Mouse (Mus musculus) heart, adult 2 months (tissue): ENCODE data around the gene Zwilch. TPM values are rescaled to one million over a fixed set of nuclear protein-coding genes. Genes with fewer than 3 reads are reported as not detected.

ENCODE experiments used
- DNase-seq, 2 experiments: peaks; one replicate each; pipeline ENCODE4 v3.0.0; 2021
- H3K27ac ChIP-seq: fragments of 200-600 bp; 2 replicates; pipeline ENCODE4 v1.8.1; 2022
- H3K27me3 ChIP-seq: fragments of 200-500 bp; 2 replicates; pipeline ENCODE4 v1.6.1; 2012; ENCODE audit warnings: mild to moderate bottlenecking, low read length, inconsistent platforms, mixed read lengths; ENCODE audit not compliant: control insufficient read depth, insufficient read depth
- H3K36me3 ChIP-seq: fragments of 200-500 bp; 2 replicates; pipeline ENCODE4 v1.6.1; 2012; ENCODE audit warnings: low read length, inconsistent platforms; ENCODE audit not compliant: control insufficient read depth, insufficient read depth
- H3K4me1 ChIP-seq: fragments of 200-500 bp; 2 replicates; pipeline ENCODE4 v1.6.1; 2011; ENCODE audit warnings: low read length; ENCODE audit not compliant: control insufficient read depth, insufficient read depth
- H3K4me3 ChIP-seq: fragments of 200-600 bp; 2 replicates; pipeline ENCODE4 v1.8.1; 2022
- H3K79me2 ChIP-seq: fragments of 200-500 bp; replicated peaks from 2 replicates; pipeline ENCODE4 v1.6.1; 2012; ENCODE audit warnings: mild to moderate bottlenecking, inconsistent platforms, low read length, moderate library complexity, mixed read lengths; ENCODE audit not compliant: control insufficient read depth, insufficient read depth
- H3K9ac ChIP-seq: fragments of 200-500 bp; 2 replicates; pipeline ENCODE4 v1.6.1; 2012; ENCODE audit warnings: low read depth, mild to moderate bottlenecking, control low read depth, inconsistent platforms, low read length, mixed read lengths
- CTCF ChIP-seq: fragments of 200-600 bp; IDR thresholded peaks from 2 replicates; pipeline ENCODE4 v1.8.1; 2022; ENCODE audit warnings: antibody characterized with exemption, mild to moderate bottlenecking, moderate library complexity
- EP300 ChIP-seq: fragments of 200-500 bp; IDR thresholded peaks from 2 replicates; pipeline ENCODE4 v1.6.1; 2011; ENCODE audit warnings: low read depth, low read length, control low read depth; ENCODE audit not compliant: insufficient read depth
- POLR2A ChIP-seq: fragments of 200-500 bp; IDR thresholded peaks from 2 replicates; pipeline ENCODE4 v1.6.1; 2011; ENCODE audit warnings: mild to moderate bottlenecking, low read depth, low read length, control low read depth; ENCODE audit not compliant: insufficient read depth
- WGBS: fragments of 180-500 bp; shearing (Covaris S2); methylation state at CpG from one replicate; pipeline ENCODE4 v1.1.7; 2018; 5-methylcytosine and 5-hydroxymethylcytosine counted together
- intact Hi-C: fragments of 180-260 bp; cut with DNase I; formaldehyde crosslinking; loops from one replicate; pipeline ENCODE4 v1.15.1; 2025
- polyA plus RNA-seq: library from polyadenylated mRNA; depleted of rRNA; stranded (reverse); fragments of >200 nt; gene quantifications from 2 replicates; pipeline ENCODE4 v1.2.3, GENCODE M21; 2012; rRNA removed
- total RNA-seq, 2 experiments: library from RNA; stranded (reverse); gene quantifications; 2 replicates each; pipeline ENCODE4 v1.2.3; 2021

Gene Zwilch
- total and polyA plus RNA-seq, 3 experiments: 0.18 to 0.96 (median 0.50) TPM

DNA sequence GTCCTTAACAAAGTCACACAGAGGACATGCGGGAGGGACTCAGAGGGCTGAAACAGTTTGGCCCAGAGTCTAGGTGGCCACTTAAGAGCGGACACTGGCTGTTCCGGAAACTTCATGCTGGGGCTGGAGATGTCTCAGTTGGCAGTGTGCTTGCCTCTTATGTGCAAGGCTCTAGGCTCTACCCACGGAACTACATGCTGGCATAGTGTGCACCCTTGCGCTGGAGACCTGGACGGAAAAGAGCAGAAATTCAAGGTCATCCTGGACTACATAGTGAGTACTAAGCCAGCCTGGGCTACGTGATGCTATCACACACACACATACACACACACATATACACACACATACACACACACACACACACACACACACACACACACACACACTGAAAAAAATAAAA lies 84.6 kb downstream of the Zwilch start:
- Histone ChIP-seq H3K4me3 (no peak overlapping the region), H3K27me3 (no peaks in the 10 kb centered on the region), H3K4me1 (peaks cover 8% of the 10 kb centered on the region), H3K27ac (peak overlapping the region; percentile 20), H3K9ac (no peak overlapping the region), H3K79me2 (no peaks in the 10 kb centered on the region), H3K36me3 (no peaks in the 10 kb centered on the region)
- WGBS: 85% methylated on average over 7 of the region's 7 CpGs
- TF ChIP-seq EP300 (no peak), CTCF (no peak), POLR2A (no peak)
- DNase-seq: no peak
- intact Hi-C loops: loop anchor here (5.0 kb wide), 1 partner anchor 36 kb away; no protein-coding TSS in a partner anchor

DNA sequence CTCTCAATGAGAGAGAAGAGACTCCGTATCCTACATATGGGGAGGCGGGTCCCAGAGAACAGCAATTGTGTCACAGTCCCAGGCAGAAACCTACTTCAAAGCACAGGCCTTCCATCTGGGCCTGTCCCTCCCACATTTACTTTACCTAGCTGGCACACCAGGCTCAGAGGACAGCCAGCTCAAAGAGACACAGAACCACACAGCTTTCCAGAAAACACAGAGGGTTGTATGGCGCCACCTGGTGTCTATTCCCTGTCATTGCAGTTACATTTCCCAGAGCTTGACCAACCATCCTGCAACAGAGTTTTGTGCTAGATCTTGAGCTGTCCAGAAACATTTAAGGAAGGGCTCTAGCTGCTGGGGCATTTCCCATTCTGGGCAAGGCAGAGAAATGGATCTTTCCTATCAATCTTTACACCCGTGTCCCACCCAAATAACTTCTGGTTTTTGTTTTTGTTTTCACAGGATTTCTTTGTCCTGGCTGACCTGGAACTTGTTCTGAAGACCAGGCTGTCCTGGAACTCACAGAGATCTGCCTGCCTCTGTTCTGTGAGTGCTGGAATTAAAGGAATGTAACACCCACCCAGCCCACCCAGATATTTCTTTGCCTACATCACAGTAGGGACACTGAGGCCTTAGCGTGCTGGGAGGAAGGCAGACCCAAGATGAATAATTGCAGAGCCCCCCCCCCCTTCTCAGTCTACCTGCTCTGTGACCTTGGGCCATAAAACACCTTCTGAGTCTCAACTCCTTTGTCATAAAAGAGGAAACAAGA lies 85.3 kb downstream of the Zwilch start:
- no peak overlapping the region for H3K4me3 ChIP-seq
- TF ChIP-seq EP300 (peak; percentile 80; the same call in 1 of the 2 replicates), CTCF (peak; percentile 99), POLR2A (no peak)
- peak; percentile 74 to 75 for DNase-seq
- no peaks in the 10 kb centered on the region for H3K36me3 ChIP-seq
- peaks cover 8% of the 10 kb centered on the region for H3K4me1 ChIP-seq
- no peak overlapping the region for H3K9ac ChIP-seq
- WGBS: 59% methylated on average over 5 of the region's 5 CpGs
- no peaks in the 10 kb centered on the region for H3K79me2 ChIP-seq
- H3K27me3 ChIP-seq: no peaks in the 10 kb centered on the region
- intact Hi-C loops: loop anchor here (1.0 to 5.0 kb wide), 4 partner anchors 35 to 169 kb away; no protein-coding TSS in a partner anchor
- H3K27ac ChIP-seq: peak overlapping the region; percentile 20

Other genes starting within 250 kb of the Zwilch start
- gene Smad6, start 151.0 kb downstream of the Zwilch start, total RNA-seq: 10 to 100 TPM; 11.0 to 15.1 TPM
- gene Smad6, start 151.0 kb downstream of the Zwilch start, polyA plus RNA-seq: 9.6 and 14.7 TPM in 2 replicates
- not detected for gene Lctl, start 56.0 kb downstream of the Zwilch start, total RNA-seq
- 0.79 and 1.8 TPM in 2 replicates for gene Lctl, start 56.0 kb downstream of the Zwilch start, polyA plus RNA-seq
- gene Rpl4, start 271 bp upstream of the Zwilch start, total RNA-seq: 100 to 1,000 TPM; 436 to 501 TPM
- 261 and 333 TPM in 2 replicates for gene Rpl4, start 271 bp upstream of the Zwilch start, polyA plus RNA-seq
- gene Snapc5, start 6.2 kb upstream of the Zwilch start, total RNA-seq: 10 to 100 TPM; 22.8 to 23.2 TPM
- 12.1 and 15.8 TPM in 2 replicates for gene Snapc5, start 6.2 kb upstream of the Zwilch start, polyA plus RNA-seq
- gene Uchl4, start 62.1 kb upstream of the Zwilch start, total RNA-seq: 1 to 10 TPM; 2.3 to 2.4 TPM
- gene Uchl4, start 62.1 kb upstream of the Zwilch start, polyA plus RNA-seq: 0.21 and 0.44 TPM in 2 replicates
- 10 to 100 TPM; 47.2 to 47.5 TPM for gene Map2k1, start 80.5 kb upstream of the Zwilch start, total RNA-seq
- gene Map2k1, start 80.5 kb upstream of the Zwilch start, polyA plus RNA-seq: 30.0 and 43.3 TPM in 2 replicates
- 1 to 10 TPM; 9.2 to 9.3 TPM for gene Tipin, start 108.5 kb upstream of the Zwilch start, total RNA-seq
- gene Tipin, start 108.5 kb upstream of the Zwilch start, polyA plus RNA-seq: 3.8 and 7.2 TPM in 2 replicates
- 10 to 100 TPM; 24.5 to 24.6 TPM for gene Dis3l, start 168.2 kb upstream of the Zwilch start, total RNA-seq
- 10.6 and 18.6 TPM in 2 replicates for gene Dis3l, start 168.2 kb upstream of the Zwilch start, polyA plus RNA-seq
- gene Megf11, start 212.5 kb upstream of the Zwilch start, total RNA-seq: 1 to 10 TPM; 1.6 to 2.0 TPM
- gene Megf11, start 212.5 kb upstream of the Zwilch start, polyA plus RNA-seq: 0.33 and 0.41 TPM in 2 replicates